Mouse (Mus musculus) B cell, adult 2 months (primary cell): Measurements from ENCODE around the gene Eprs.
A peak's percentile ranks its signal among the peaks of the same experiment; 100 is the strongest.

Source experiments
- DNase-seq, 2 experiments: peaks; one replicate each; pipeline ENCODE4 v3.0.0; 2022

Gene Eprs

GRCm38 (mm10) chr1:185363526-185364182, 810 bp downstream of the Eprs start:
- DNase-seq, result peak in 1 of 2 experiments; percentile 21

GRCm38 (mm10) chr1:185364183-185364540, 1.3 kb downstream of the Eprs start:
- DNase-seq, result no peak

- DNase-seq, result no peak
These were observed 4.5 kb downstream of the Eprs start for GRCm38 (mm10) chr1:185367383-185367782.

GRCm38 (mm10) chr1:185369979-185370378, 7.1 kb downstream of the Eprs start:
- no peak for DNase-seq

GRCm38 (mm10) chr1:185376390-185376789, 13.5 kb downstream of the Eprs start:
- DNase-seq, result no peak

- no peak for DNase-seq
These were observed 14.6 kb downstream of the Eprs start for GRCm38 (mm10) chr1:185377429-185377828.

- DNase-seq, result no peak
These were observed 38.8 kb downstream of the Eprs start for GRCm38 (mm10) chr1:185401615-185402014.

- peak; percentile 13 to 17 for DNase-seq
These were observed 41.2 kb downstream of the Eprs start for GRCm38 (mm10) chr1:185404021-185404420.

GRCm38 (mm10) chr1:185405921-185406320, 43.1 kb downstream of the Eprs start:
- no peak for DNase-seq

- no peak for DNase-seq
These were observed 47.0 kb downstream of the Eprs start for GRCm38 (mm10) chr1:185409831-185410230.

GRCm38 (mm10) chr1:185418011-185418410, 55.2 kb downstream of the Eprs start:
- no peak for DNase-seq

GRCm38 (mm10) chr1:185419805-185420204, 57.0 kb downstream of the Eprs start:
- no peak for DNase-seq

GRCm38 (mm10) chr1:185420776-185421175, 57.9 kb downstream of the Eprs start:
- no peak for DNase-seq

- DNase-seq, result no peak
These were observed 63.7 kb downstream of the Eprs start for GRCm38 (mm10) chr1:185426583-185426982.

- no peak for DNase-seq
These were observed 67.6 kb downstream of the Eprs start for GRCm38 (mm10) chr1:185430488-185430887.

- DNase-seq, result no peak
These were observed 68.6 kb downstream of the Eprs start for GRCm38 (mm10) chr1:185431245-185431997.

GRCm38 (mm10) chr1:185431998-185432317, 69.1 kb downstream of the Eprs start:
- DNase-seq, result no peak

- no peak for DNase-seq
These were observed 70.3 kb downstream of the Eprs start for GRCm38 (mm10) chr1:185433112-185433511.

GRCm38 (mm10) chr1:185438841-185439580, 76.2 kb downstream of the Eprs start:
- no peak for DNase-seq

GRCm38 (mm10) chr1:185441703-185442472, 79.0 kb downstream of the Eprs start:
- DNase-seq, result no peak

- no peak for DNase-seq
These were observed 86.1 kb downstream of the Eprs start for GRCm38 (mm10) chr1:185448936-185449335.

- DNase-seq, result no peak
These were observed 86.9 kb downstream of the Eprs start for GRCm38 (mm10) chr1:185449727-185450126.

- no peak for DNase-seq
These were observed 88.2 kb downstream of the Eprs start for GRCm38 (mm10) chr1:185451077-185451476.
